10 mouse cellular contexts compared by ENCODE assay signal in the genomic region with DNA sequence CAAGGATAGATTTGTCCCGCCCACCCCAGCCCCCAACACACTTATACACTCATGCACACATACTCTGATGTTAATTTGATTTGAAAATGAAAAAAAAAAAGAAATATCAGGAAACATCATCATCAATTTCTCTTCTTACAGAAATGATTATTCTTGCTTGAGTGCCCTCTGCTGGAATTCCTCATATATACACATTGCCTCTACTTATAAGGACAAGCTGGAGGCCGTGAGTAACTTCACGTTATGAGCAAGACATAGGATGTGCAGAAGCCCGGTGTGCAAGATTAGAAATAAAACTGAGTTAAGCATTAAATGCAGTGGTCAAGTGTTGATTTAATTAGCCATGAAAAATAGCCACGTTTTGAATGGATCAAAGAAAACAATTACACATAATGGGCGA. TPM values are rescaled to one million over a fixed set of nuclear protein-coding genes. Genes with fewer than 3 reads are reported as not detected.
DNase-seq lines count a peak whose midpoint lies in the region; ATAC-seq lines count a peak whose summit lies in the region.
"Had no signal": no experiment of that assay in that cellular context is flagged by ENCODE, and none has a peak within 500 bp of the region (broad histone marks: within the 10 kb centered on the region; RNA-seq: fewer than 3 reads in every experiment).

No protein-coding gene starts in this region.

- ATAC-seq in embryonic facial prominence, embryonic 11.5 days (replicated peaks; ENCODE audit: insufficient number of reproducible peaks, low FRiP score, low TSS enrichment, low read depth): no peak

- WGBS in embryonic facial prominence, embryonic 11.5 days: 46% methylated on average over 6 of the region's 6 CpGs
- WGBS in embryonic facial prominence, embryonic 10.5 days: 55% methylated on average over 6 of the region's 6 CpGs

- no peaks in the 10 kb centered on the region for H3K27me3 ChIP-seq in embryonic facial prominence, embryonic 11.5 days (ENCODE audit: control insufficient read depth, insufficient read depth, low read length)
- no peaks in the 10 kb centered on the region for H3K27me3 ChIP-seq in embryonic facial prominence, embryonic 10.5 days (replicated peaks; ENCODE audit: low read depth, poor library complexity, severe bottlenecking)
- H3K27me3 ChIP-seq: limb, embryonic 15.5 days had no signal

- H3K27ac ChIP-seq in embryonic facial prominence, embryonic 11.5 days (replicated peaks; ENCODE audit: low read depth, low read length): no peak overlapping the region
- no peak overlapping the region for H3K27ac ChIP-seq in embryonic facial prominence, embryonic 10.5 days (replicated peaks)

- H3K4me3 ChIP-seq in embryonic facial prominence, embryonic 11.5 days (ENCODE audit: low read depth, low read length): no peak overlapping the region
- no peak overlapping the region for H3K4me3 ChIP-seq in embryonic facial prominence, embryonic 10.5 days
- H3K4me3 ChIP-seq: limb, embryonic 15.5 days had no signal

- intact Hi-C loops in left cerebral cortex, postnatal 14 days (cut with DNase I): loop anchor here (1.0 to 5.0 kb wide), 3 partner anchors 111 to 276 kb away; no protein-coding TSS in a partner anchor
- intact Hi-C loops in left cerebral cortex, postnatal 36 days (cut with DNase I): loop anchor here (5.0 kb wide), 1 partner anchor 276 kb away; no protein-coding TSS in a partner anchor
- intact Hi-C loops in gastrocnemius, postnatal 14 days (cut with DNase I; ENCODE audit: low total_unique reads): loop anchor here (10.0 kb wide), 1 partner anchor 279 kb away; no protein-coding TSS in a partner anchor

- H3K4me1 ChIP-seq in embryonic facial prominence, embryonic 11.5 days (ENCODE audit: control insufficient read depth, insufficient read depth, low read length): no peaks in the 10 kb centered on the region
- H3K4me1 ChIP-seq in embryonic facial prominence, embryonic 10.5 days: no peaks in the 10 kb centered on the region
- H3K4me1 ChIP-seq: limb, embryonic 15.5 days had no signal

- no peak overlapping the region for H3K9ac ChIP-seq in embryonic facial prominence, embryonic 11.5 days (replicated peaks; ENCODE audit: low read length)
- H3K9ac ChIP-seq: limb, embryonic 15.5 days had no signal

- peak; percentile 73 for DNase-seq in embryonic facial prominence, embryonic 11.5 days (ENCODE audit: low spot score)
- no peak for DNase-seq in embryonic facial prominence, embryonic 10.5 days (ENCODE audit: low spot score)
- DNase-seq in left cerebral cortex, postnatal 14 days (ENCODE audit: low spot score in 2 of 2): peak; percentile 75 to 77
- no peak for DNase-seq in left cerebral cortex, postnatal 36 days (ENCODE audit: low spot score in 2 of 2)
- peak; percentile 12 for DNase-seq in ZHBTc4 (ENCODE audit: low read depth, low spot score)
- DNase-seq in layer of hippocampus, postnatal 10 days (ENCODE audit: low spot score in 2 of 2): peak; percentile 29 to 43
- DNase-seq in natural killer cell, adult 2 months (ENCODE audit: low spot score in 2 of 2): no peak
- no peak for DNase-seq in gastrocnemius, postnatal 14 days

- H3K4me2 ChIP-seq in embryonic facial prominence, embryonic 11.5 days (ENCODE audit: low read depth, low read length): no peak overlapping the region
- H3K4me2 ChIP-seq: limb, embryonic 15.5 days had no signal

- no peaks in the 10 kb centered on the region for H3K36me3 ChIP-seq in embryonic facial prominence, embryonic 11.5 days (replicated peaks; ENCODE audit: control insufficient read depth, insufficient read depth, low read depth, low read length)
- no peaks in the 10 kb centered on the region for H3K36me3 ChIP-seq in embryonic facial prominence, embryonic 10.5 days (replicated peaks)
- H3K36me3 ChIP-seq: limb, embryonic 15.5 days had no signal

- H3K9me3 ChIP-seq in embryonic facial prominence, embryonic 11.5 days (replicated peaks; ENCODE audit: control insufficient read depth, low read length): no peaks in the 10 kb centered on the region
- no peaks in the 10 kb centered on the region for H3K9me3 ChIP-seq in embryonic facial prominence, embryonic 10.5 days
- H3K9me3 ChIP-seq: limb, embryonic 15.5 days had no signal

RNA-seq across cellular contexts. Expression of gene Gm765, which starts 40.9 kb away (rescaled TPM):
- not detected in 2 replicates for polyA plus RNA-seq in embryonic facial prominence, embryonic 11.5 days (2014; fragmentation: Nextera tagmentation; extraction: Ambion mirVana)
- not detected in 2 replicates for polyA plus RNA-seq in embryonic facial prominence, embryonic 10.5 days (2016; fragmentation: Nextera tagmentation; extraction: Ambion mirVana)
- under 1 TPM; 0.21 to 0.35 TPM for total RNA-seq in left cerebral cortex, postnatal 14 days (2021)
- total RNA-seq in left cerebral cortex, postnatal 36 days (2021): 1 to 10 TPM; 2.3 to 3.1 TPM
- not detected for total RNA-seq in layer of hippocampus, postnatal 10 days (2021)
- total RNA-seq in gastrocnemius, postnatal 14 days (2021): under 1 TPM in 1 of 2 experiments, not detected in 1; 0.18 TPM
- polyA plus RNA-seq: stomach, embryonic 14.5 days had no signal

Comparison
In these comparisons a context has a peak if more than half of its experiments do, and no peak if none do; other contexts are left out.
1. DNase-seq: peak in embryonic facial prominence, embryonic 11.5 days (single experiment), left cerebral cortex, postnatal 14 days (2 of 2), ZHBTc4 (single experiment) and layer of hippocampus, postnatal 10 days (2 of 2); none in embryonic facial prominence, embryonic 10.5 days (single experiment), left cerebral cortex, postnatal 36 days (0 of 2), natural killer cell, adult 2 months (0 of 2) and gastrocnemius, postnatal 14 days (single experiment).